Mouse (Mus musculus) E14TG2a.4 (cell line): ENCODE data around the gene Pcsk4.

Source experiments
- CTCF ChIP-seq: conservative IDR thresholded peaks from 2 replicates; pipeline ENCODE4 v1.5.1; 2014; ENCODE audit warnings: low read length
- NANOG ChIP-seq: IDR thresholded peaks from 2 replicates; pipeline ENCODE4 v1.6.1; 2014; ENCODE audit warnings: borderline replicate concordance, low read length, mixed read lengths

- no peak for TF ChIP-seq CTCF
- no peak for TF ChIP-seq NANOG
These were observed 26.8 kb upstream of the Pcsk4 start, which contains the start of gene Plk5 for GRCm38 (mm10) chr10:80356001-80356682.
